Mouse (Mus musculus): ENCODE data around the gene E030018B13Rik. TPM values are rescaled to one million over a fixed set of nuclear protein-coding genes. Genes with fewer than 3 reads are reported as not detected.

Gene E030018B13Rik
- total and polyA plus RNA-seq, 3 experiments: 0.07 TPM; not detected in 2

DNA sequence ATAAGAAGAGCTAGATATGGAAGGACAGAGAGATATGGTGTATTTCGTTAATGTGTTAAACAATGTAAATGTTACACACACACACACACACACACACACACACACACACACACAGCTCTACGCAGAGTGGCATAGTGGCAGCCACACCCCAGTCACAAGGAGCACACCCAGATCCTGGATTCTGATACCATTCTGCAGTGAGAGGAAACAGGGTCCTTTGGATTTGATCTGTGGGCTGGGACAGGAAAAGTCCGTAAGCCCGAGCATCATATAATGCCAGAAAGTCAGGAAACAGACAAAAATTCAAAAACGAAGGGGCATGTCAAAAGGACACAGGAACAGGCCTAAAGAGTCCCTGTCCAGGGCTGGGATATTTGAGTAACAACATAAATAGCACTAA lies 11.0 kb upstream of the E030018B13Rik start:
- no peak overlapping the region for H3K4me3 ChIP-seq (ENCODE audit: control insufficient read depth in 1 of 2, insufficient read depth in 1 of 2, low read depth in 2 of 2, low read length in 2 of 2)
- no peaks in the 10 kb centered on the region for H3K9me3 ChIP-seq (replicated peaks; ENCODE audit: insufficient read depth, low read length)
- peaks cover 53% of the 10 kb centered on the region for H3K79me2 ChIP-seq (ENCODE audit: control insufficient read depth, insufficient read depth, low read length, poor library complexity)
- H3K36me3 ChIP-seq (ENCODE audit: control insufficient read depth in 1 of 2, insufficient read depth in 2 of 2, low read length in 2 of 2): peaks cover 0 to 42% of the 10 kb centered on the region in 2 experiments; a peak in 2 of 4 replicates
- no peak for DNase-seq (ENCODE audit: low read depth, low spot score)
- no peaks in the 10 kb centered on the region for H3K27me3 ChIP-seq (ENCODE audit: control insufficient read depth in 1 of 2, insufficient read depth in 2 of 2, low read length in 2 of 2)
- no peak overlapping the region for H3K27ac ChIP-seq (ENCODE audit: control insufficient read depth, low read depth, low read length)
- H3K9ac ChIP-seq (ENCODE audit: control insufficient read depth, low read depth, low read length, poor library complexity, severe bottlenecking): no peak overlapping the region
- peaks cover 24 to 50% of the 10 kb centered on the region in 2 experiments for H3K4me1 ChIP-seq (ENCODE audit: control insufficient read depth in 1 of 2, insufficient read depth in 2 of 2, low read length in 2 of 2)
- TF ChIP-seq EP300 (IDR thresholded peaks at IDR 0.05; ENCODE audit: low read depth in 1 of 2, low read length in 2 of 2) (0 out of 4 replicates have a peak, but pooled peaks of 1 of the 2 experiments have one; percentile 8), RCOR1 (IDR thresholded peaks at IDR 0.05; ENCODE audit: low read depth, low read length) (0 out of 2 replicates have a peak, but pooled peaks have one; percentile 19), GATA1 (IDR thresholded peaks at IDR 0.05; ENCODE audit: low read depth, low read length) (0 out of 2 replicates have a peak, but pooled peaks have one; percentile 7), ZMIZ1 (IDR thresholded peaks at IDR 0.05; ENCODE audit: low read depth, low read length) (no peak)

- peak overlapping the region; percentile 44 for H3K27ac ChIP-seq (ENCODE audit: control insufficient read depth, low read depth, low read length)
- TF ChIP-seq EP300 (IDR thresholded peaks at IDR 0.05; ENCODE audit: low read depth in 1 of 2, low read length in 2 of 2) (peak; percentile 70 to 77), RCOR1 (IDR thresholded peaks at IDR 0.05; ENCODE audit: low read depth, low read length) (peak; percentile 38; the same call in 1 of the 2 replicates), TCF12 (IDR thresholded peaks at IDR 0.05; ENCODE audit: low read depth, low read length) (peak; percentile 64; the same call in 1 of the 2 replicates), GABPA (IDR thresholded peaks at IDR 0.05; ENCODE audit: low read depth, low read length) (no peak), MAX (IDR thresholded peaks at IDR 0.05; ENCODE audit: low read length) (no peak), TAL1 (IDR thresholded peaks at IDR 0.05; ENCODE audit: low read length) (peak; percentile 44), MAZ (IDR thresholded peaks at IDR 0.05; ENCODE audit: low read depth, low read length) (0 out of 2 replicates have a peak, but pooled peaks have one; percentile 12), NELFE (IDR thresholded peaks at IDR 0.05; ENCODE audit: low read depth, low read length) (no peak), GATA1 (IDR thresholded peaks at IDR 0.05; ENCODE audit: low read depth, low read length) (peak; percentile 71), ETS1 (IDR thresholded peaks at IDR 0.05; ENCODE audit: low read depth, low read length) (peak; percentile 48)
- H3K27me3 ChIP-seq (ENCODE audit: control insufficient read depth in 1 of 2, insufficient read depth in 2 of 2, low read length in 2 of 2): no peaks in the 10 kb centered on the region
- peak; percentile 54 for DNase-seq (ENCODE audit: low read depth, low spot score)
- H3K9me3 ChIP-seq (replicated peaks; ENCODE audit: insufficient read depth, low read length): no peaks in the 10 kb centered on the region
- peaks cover 0 to 51% of the 10 kb centered on the region in 2 experiments; a peak in 2 of 4 replicates for H3K36me3 ChIP-seq (ENCODE audit: control insufficient read depth in 1 of 2, insufficient read depth in 2 of 2, low read length in 2 of 2)
- H3K4me3 ChIP-seq (ENCODE audit: control insufficient read depth in 1 of 2, insufficient read depth in 1 of 2, low read depth in 2 of 2, low read length in 2 of 2): peak overlapping the region in 1 of 2 experiments; percentile 9; a peak in 1 of 4 replicates
- peaks cover 45% of the 10 kb centered on the region for H3K79me2 ChIP-seq (ENCODE audit: control insufficient read depth, insufficient read depth, low read length, poor library complexity)
- peaks cover 27 to 64% of the 10 kb centered on the region in 2 experiments for H3K4me1 ChIP-seq (ENCODE audit: control insufficient read depth in 1 of 2, insufficient read depth in 2 of 2, low read length in 2 of 2)
- peak overlapping the region; percentile 72 for H3K9ac ChIP-seq (ENCODE audit: control insufficient read depth, low read depth, low read length, poor library complexity, severe bottlenecking)
Measured at GRCm38 (mm10) chr7:63907778-63908495, 8.7 kb upstream of the E030018B13Rik start.

Measured in MEL (cell line).